Mouse (Mus musculus): ENCODE measurements around the gene Wbp2nl. TPM values are rescaled to one million over a fixed set of nuclear protein-coding genes. Genes with fewer than 3 reads are reported as not detected.

Gene Wbp2nl
- total RNA-seq, 2 experiments from 2014 or later: not detected

- intact Hi-C loops (cut with DNase I): no loop called here
Measured at GRCm38 (mm10) chr15:82294059-82294458, 4.7 kb upstream of the Wbp2nl start.

GRCm38 (mm10) chr15:82307107-82307506, 8.4 kb downstream of the Wbp2nl start:
- intact Hi-C loops (cut with DNase I): no loop called here
- no peak for DNase-seq (ENCODE audit: low spot score in 2 of 2)

More at GRCm38 (mm10) chr15:82294059-82294458, 4.7 kb upstream of the Wbp2nl start:
- peak in 1 of 2 experiments; percentile 61 for DNase-seq (ENCODE audit: low spot score in 2 of 2)

- no peak for DNase-seq (ENCODE audit: low spot score in 2 of 2)
- intact Hi-C loops (cut with DNase I): no loop called here
Measured at GRCm38 (mm10) chr15:82308416-82308815, 9.7 kb downstream of the Wbp2nl start.

DNA sequence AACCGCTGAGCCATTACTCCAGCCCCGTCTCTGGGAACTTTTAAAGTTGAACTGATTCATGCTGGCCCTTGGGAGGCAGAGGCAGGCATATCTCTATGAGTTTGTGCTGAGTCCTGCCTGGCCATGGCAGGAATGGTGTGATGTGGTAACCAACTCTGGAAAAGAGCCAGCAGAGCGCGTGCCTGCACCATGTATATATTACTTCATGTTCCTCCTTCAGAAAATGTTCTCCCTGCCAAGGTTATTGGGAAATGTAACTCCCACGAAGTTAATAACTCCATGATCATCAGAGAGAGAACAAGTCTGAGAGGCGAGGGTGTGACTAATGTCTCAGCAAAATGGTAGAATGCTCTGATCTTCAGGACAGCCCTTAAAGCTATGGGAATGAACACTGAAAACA, 19.1 kb downstream of the Wbp2nl start:
- no peak for DNase-seq (ENCODE audit: low spot score in 2 of 2)
- intact Hi-C loops (cut with DNase I): no loop called here

GRCm38 (mm10) chr15:82319613-82320012, 20.9 kb downstream of the Wbp2nl start:
- intact Hi-C loops (cut with DNase I): no loop called here
- no peak for DNase-seq (ENCODE audit: low spot score in 2 of 2)

GRCm38 (mm10) chr15:82322195-82322594, 23.4 kb downstream of the Wbp2nl start:
- no peak for DNase-seq (ENCODE audit: low spot score in 2 of 2)
- intact Hi-C loops (cut with DNase I): no loop called here

GRCm38 (mm10) chr15:82325382-82325781, 26.6 kb downstream of the Wbp2nl start:
- intact Hi-C loops (cut with DNase I): no loop called here
- no peak for DNase-seq (ENCODE audit: low spot score in 2 of 2)

DNA sequence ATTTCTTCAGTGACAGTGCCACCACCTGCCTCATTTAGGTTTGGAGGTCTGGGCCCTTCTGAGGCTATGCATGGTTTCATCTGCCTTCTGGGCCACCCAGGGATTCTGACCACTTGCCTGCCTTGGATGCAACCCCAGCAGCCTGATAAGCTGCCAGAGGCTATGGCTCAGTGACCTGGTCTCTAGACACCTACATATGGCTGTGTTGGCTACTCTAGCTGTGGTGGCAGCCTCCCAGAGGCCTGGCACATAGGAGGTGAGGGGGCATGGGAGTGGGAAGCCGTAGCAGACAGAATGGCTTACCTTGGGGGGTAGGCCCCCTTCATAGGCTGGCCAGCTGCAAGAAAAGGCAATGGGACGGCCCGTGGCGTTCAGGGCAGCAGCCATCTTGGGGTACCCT, 36.4 kb downstream of the Wbp2nl start:
- intact Hi-C loops (cut with DNase I): no loop called here

DNA sequence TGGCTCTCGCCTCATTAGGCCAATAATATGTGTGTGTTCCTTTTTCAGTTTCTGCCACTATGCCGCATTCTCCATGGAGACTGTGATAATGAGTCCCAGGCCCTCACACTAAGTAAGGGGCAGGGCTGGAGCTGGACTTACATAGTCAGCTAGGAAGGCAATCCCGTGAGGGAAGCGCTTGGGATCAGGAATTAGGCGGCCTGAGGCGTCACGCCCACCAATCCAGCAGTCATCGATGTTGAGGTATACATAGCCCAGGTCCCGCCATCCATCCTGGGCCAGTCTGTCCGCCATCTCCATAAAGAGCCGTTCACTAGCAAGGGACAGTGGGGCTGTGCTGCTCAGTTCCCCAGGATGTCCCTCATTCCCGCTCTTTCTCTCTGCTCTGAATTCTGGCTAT, 37.9 kb downstream of the Wbp2nl start:
- intact Hi-C loops (cut with DNase I): no loop called here

More for the DNA sequence above, 36.4 kb downstream of the Wbp2nl start:
- DNase-seq (ENCODE audit: low spot score in 2 of 2): no peak

DNA sequence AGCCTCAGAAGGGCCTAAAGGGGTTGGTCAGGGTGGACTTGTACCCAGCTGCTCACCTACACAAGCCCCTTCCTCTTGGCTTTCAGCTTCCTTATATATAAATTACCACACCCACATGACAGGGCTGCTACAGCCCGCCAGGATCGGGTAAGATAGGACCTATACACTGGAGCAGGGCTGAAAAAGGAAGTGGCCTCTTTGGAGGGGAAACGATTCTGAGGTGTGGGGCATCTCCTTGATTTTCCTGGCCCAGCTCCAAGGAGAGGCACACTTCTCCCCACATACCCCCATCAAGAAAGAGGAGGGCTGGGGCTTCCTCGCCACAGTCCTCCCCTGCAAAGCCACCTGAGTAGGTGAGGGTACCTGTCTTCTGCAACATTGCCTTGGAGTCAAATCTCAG, 39.1 kb downstream of the Wbp2nl start:
- intact Hi-C loops (cut with DNase I): no loop called here
- DNase-seq (ENCODE audit: low spot score in 2 of 2): no peak

More for the DNA sequence above, 37.9 kb downstream of the Wbp2nl start:
- DNase-seq (ENCODE audit: low spot score in 2 of 2): no peak

DNA sequence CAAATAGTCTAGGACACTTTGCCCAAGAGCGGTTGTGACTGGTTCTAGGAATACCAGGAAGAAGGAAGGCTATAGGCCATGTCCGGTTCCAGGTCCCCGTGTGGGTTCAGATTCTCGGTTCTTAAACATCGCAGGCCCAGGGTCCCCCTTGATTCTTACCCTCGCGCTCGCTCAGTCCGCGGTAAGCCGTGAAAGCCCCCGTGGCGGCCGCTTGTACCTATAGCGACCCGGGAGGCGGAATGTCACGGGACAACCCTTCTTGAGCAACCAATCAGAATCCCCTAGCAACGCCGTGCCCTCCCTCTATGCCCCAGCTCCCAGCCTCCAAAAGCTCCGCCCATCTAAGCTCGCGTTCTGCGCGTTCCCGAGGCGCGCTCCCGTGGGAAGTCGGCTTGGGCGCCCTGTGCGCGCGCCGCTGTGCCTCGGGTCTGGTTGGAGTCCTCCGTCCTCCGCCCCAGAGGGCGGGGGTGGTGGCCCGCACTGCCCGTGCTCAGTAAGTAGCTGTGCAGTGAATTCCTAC, 39.9 kb downstream of the Wbp2nl start, which contains the start of the genes Naga, Pheta2 and Smdt1:
Naga (minus strand) TSS at position 333 of the 520 bp plus-strand sequence.
Pheta2 (plus strand) TSS at position 350 of the 520 bp plus-strand sequence.
Smdt1 (plus strand) TSS at position 367 of the 520 bp plus-strand sequence.
- intact Hi-C loops (cut with DNase I): no loop called here

GRCm38 (mm10) chr15:82339150-82339549, 40.4 kb downstream of the Wbp2nl start:
- intact Hi-C loops (cut with DNase I): no loop called here
- no peak for DNase-seq (ENCODE audit: low spot score in 2 of 2)

More for the DNA sequence above, 39.9 kb downstream of the Wbp2nl start, which contains the start of the genes Naga, Pheta2 and Smdt1:
- peak; percentile 93 to 96 for DNase-seq (ENCODE audit: low spot score in 2 of 2)

GRCm38 (mm10) chr15:82339634-82340254, 41.0 kb downstream of the Wbp2nl start:
- DNase-seq (ENCODE audit: low spot score in 2 of 2): no peak
- intact Hi-C loops (cut with DNase I): no loop called here

GRCm38 (mm10) chr15:82340414-82341035, 41.8 kb downstream of the Wbp2nl start:
- DNase-seq (ENCODE audit: low spot score in 2 of 2): no peak
- intact Hi-C loops (cut with DNase I): no loop called here

GRCm38 (mm10) chr15:82341036-82341501, 42.3 kb downstream of the Wbp2nl start:
- no peak for DNase-seq (ENCODE audit: low spot score in 2 of 2)
- intact Hi-C loops (cut with DNase I): no loop called here

GRCm38 (mm10) chr15:82341675-82342542, 43.2 kb downstream of the Wbp2nl start:
- no peak for DNase-seq (ENCODE audit: low spot score in 2 of 2)
- intact Hi-C loops (cut with DNase I): no loop called here

DNA sequence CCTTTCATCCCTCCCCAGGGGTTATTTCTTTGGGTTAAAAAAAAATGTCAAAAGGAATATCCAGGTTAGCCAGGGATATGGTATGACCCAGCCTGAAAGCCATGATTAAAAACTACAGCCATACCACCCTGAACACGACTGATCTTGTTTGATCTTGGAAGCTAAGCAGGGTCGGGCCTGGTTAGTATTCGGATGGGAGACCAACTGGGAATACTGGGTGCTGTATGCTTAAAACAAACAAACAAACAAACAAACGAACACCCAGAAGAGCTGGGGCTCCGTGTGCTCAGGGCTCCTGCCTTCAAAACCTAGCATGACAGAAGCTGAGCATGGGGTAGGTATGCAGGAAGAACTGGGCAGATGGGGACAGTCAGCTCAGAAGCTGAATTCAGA, 43.8 kb downstream of the Wbp2nl start:
- DNase-seq (ENCODE audit: low spot score in 2 of 2): no peak
- intact Hi-C loops (cut with DNase I): no loop called here

GRCm38 (mm10) chr15:82343368-82344287, 44.9 kb downstream of the Wbp2nl start:
- DNase-seq (ENCODE audit: low spot score in 2 of 2): no peak
- intact Hi-C loops (cut with DNase I): no loop called here

- no peak for DNase-seq (ENCODE audit: low spot score in 2 of 2)
- intact Hi-C loops (cut with DNase I): no loop called here
Measured at GRCm38 (mm10) chr15:82344971-82345370, 46.2 kb downstream of the Wbp2nl start.

All from left cerebral cortex, postnatal 14 days (tissue).